In the genomic region with DNA sequence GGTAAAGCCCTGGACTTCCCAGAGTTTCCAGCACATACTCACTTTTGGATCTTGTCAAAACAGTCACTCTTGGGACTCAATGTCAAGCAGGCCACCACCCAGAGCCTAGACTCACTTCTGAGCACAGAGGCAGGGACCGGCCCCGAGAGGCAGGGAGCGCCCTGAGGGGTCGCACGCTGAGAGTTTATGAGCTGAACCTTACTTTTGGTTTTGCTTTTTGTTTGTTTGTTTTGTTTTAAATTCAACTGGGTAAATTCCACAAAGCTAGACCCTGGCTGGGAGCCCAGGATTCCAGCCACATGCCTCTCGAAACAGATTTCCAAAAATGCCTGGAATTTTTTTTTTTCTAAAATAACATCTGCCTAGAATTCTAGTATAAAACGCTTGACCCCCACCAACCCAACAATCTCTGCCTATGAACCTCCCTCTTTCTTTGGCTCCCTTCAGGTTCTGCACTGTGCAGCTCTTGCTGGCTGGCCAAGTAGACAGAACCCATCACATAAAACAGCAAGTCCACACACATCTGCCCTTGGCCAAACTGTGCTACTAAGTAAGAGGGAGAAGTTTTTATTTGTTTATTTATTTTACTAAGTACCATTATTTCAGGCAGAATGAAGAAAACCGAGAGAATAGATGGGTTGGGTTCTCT, we compare ENCODE assay signal across 14 mouse cellular contexts. TPM values are rescaled to one million over a fixed set of nuclear protein-coding genes. Genes with fewer than 3 reads are reported as not detected.
DNase-seq lines count a peak whose midpoint lies in the region; ATAC-seq lines count a peak whose summit lies in the region.
"Had no signal": no experiment of that assay in that cellular context is flagged by ENCODE, and none has a peak within 500 bp of the region (broad histone marks: within the 10 kb centered on the region; RNA-seq: fewer than 3 reads in every experiment).

No protein-coding gene starts in this region.

- H3K36me3 ChIP-seq in limb, embryonic 15.5 days: no peaks in the 10 kb centered on the region
- H3K36me3 ChIP-seq: hindbrain, embryonic 10.5 days; midbrain, embryonic 13.5 days; neural tube, embryonic 13.5 days had no signal

- no peak overlapping the region for H3K4me2 ChIP-seq in limb, embryonic 15.5 days
- H3K4me2 ChIP-seq: midbrain, embryonic 13.5 days; neural tube, embryonic 13.5 days had no signal

- WGBS in limb, embryonic 15.5 days: 34% methylated on average over 8 of the region's 8 CpGs

- peaks cover 14% of the 10 kb centered on the region; the same call in 1 of the 2 replicates for H3K4me1 ChIP-seq in limb, embryonic 15.5 days
- H3K4me1 ChIP-seq: hindbrain, embryonic 10.5 days; midbrain, embryonic 13.5 days; neural tube, embryonic 13.5 days had no signal

- peak overlapping the region; percentile 33; the same call in 1 of the 2 replicates for H3K27ac ChIP-seq in limb, embryonic 15.5 days
- H3K27ac ChIP-seq: hindbrain, embryonic 10.5 days; left cerebral cortex, adult 2 months; midbrain, embryonic 13.5 days; neural tube, embryonic 13.5 days had no signal

- intact Hi-C loops in heart, postnatal 36 days (cut with DNase I): no loop called here
- intact Hi-C loops in left cerebral cortex, postnatal 36 days (cut with DNase I): no loop called here

- no peaks in the 10 kb centered on the region for H3K9me3 ChIP-seq in limb, embryonic 15.5 days
- H3K9me3 ChIP-seq: hindbrain, embryonic 10.5 days; midbrain, embryonic 13.5 days; neural tube, embryonic 13.5 days had no signal

- H3K4me3 ChIP-seq in limb, embryonic 15.5 days: no peak overlapping the region
- H3K4me3 ChIP-seq: hindbrain, embryonic 10.5 days; left cerebral cortex, adult 2 months; midbrain, embryonic 13.5 days; neural tube, embryonic 13.5 days had no signal

- DNase-seq in heart, adult 18-20 months: peak; percentile 30 to 47
- DNase-seq in heart, postnatal 36 days: no peak
- peak; percentile 81 for DNase-seq in Muller cell, postnatal 12 days (ENCODE audit: inconsistent ontology term)
- peak; percentile 62 to 70 for DNase-seq in kidney, adult 8-10 months
- no peak for DNase-seq in cerebellum, postnatal 36 days
- DNase-seq in frontal cortex, adult 2 months (ENCODE audit: extremely low spot score in 1 of 2, low spot score in 1 of 2): no peak
- no peak for DNase-seq in left cerebral cortex, postnatal 36 days (ENCODE audit: low spot score in 2 of 2)
- DNase-seq: adrenal gland, postnatal 10 days had no signal

- no peak for ATAC-seq in limb, embryonic 15.5 days (ENCODE audit: insufficient number of reproducible peaks, low FRiP score, low TSS enrichment, low read depth)
- ATAC-seq: intestine, embryonic 16.5 days; midbrain, embryonic 13.5 days had no signal

- no peak overlapping the region for H3K9ac ChIP-seq in limb, embryonic 15.5 days
- H3K9ac ChIP-seq: midbrain, embryonic 13.5 days; neural tube, embryonic 13.5 days had no signal

- H3K27me3 ChIP-seq in limb, embryonic 15.5 days: no peaks in the 10 kb centered on the region
- H3K27me3 ChIP-seq: midbrain, embryonic 13.5 days; neural tube, embryonic 13.5 days had no signal

RNA-seq across cellular contexts. Expression of a gene that starts 28.5 kb away (rescaled TPM):
- 10 to 100 TPM; 20.4 to 22.9 TPM for total RNA-seq in heart, adult 18-20 months (2021)
- 10 to 100 TPM; 20.6 to 23.1 TPM for total RNA-seq in heart, postnatal 36 days (2021)
- polyA plus RNA-seq in limb, embryonic 15.5 days (2015; fragmentation: Nextera tagmentation; extraction: Ambion mirVana): 121 and 130 TPM in 2 replicates
- polyA plus RNA-seq in frontal cortex, adult 2 months (2012; rRNA removed): 33.5 and 37.6 TPM in 2 replicates
- total RNA-seq in left cerebral cortex, postnatal 36 days (2021): 10 to 100 TPM; 58.5 to 68.8 TPM

Comparison
In these comparisons a context has a peak if more than half of its experiments do, and no peak if none do; other contexts are left out.
1. DNase-seq: peak in heart, adult 18-20 months (2 of 2), Muller cell, postnatal 12 days (single experiment) and kidney, adult 8-10 months (2 of 2); none in heart, postnatal 36 days (0 of 2), cerebellum, postnatal 36 days (0 of 2), frontal cortex, adult 2 months (0 of 2) and left cerebral cortex, postnatal 36 days (0 of 2).